Mouse (Mus musculus): ENCODE results near the gene Prickle1.

- no peak for TF ChIP-seq CTCF (conservative IDR thresholded peaks at IDR 0.05 in 1 of 2, IDR thresholded peaks at IDR 0.05 in 1 of 2; ENCODE audit: low read depth in 2 of 2, low read length in 2 of 2)
- no peak for TF ChIP-seq RCOR1 (conservative IDR thresholded peaks at IDR 0.05; ENCODE audit: low read depth, low read length)
- no peak for TF ChIP-seq POLR2A (IDR thresholded peaks at IDR 0.05; ENCODE audit: low read depth, low read length)
- no peak for TF ChIP-seq POLR2AphosphoS2 (IDR thresholded peaks at IDR 0.05; ENCODE audit: low read depth, low read length)
- TF ChIP-seq KAT2A (IDR thresholded peaks at IDR 0.05; ENCODE audit: insufficient replicate concordance, low read length): no peak
- TF ChIP-seq MYC (IDR thresholded peaks at IDR 0.05; ENCODE audit: low read depth, low read length): no peak
- no peak for TF ChIP-seq ZMIZ1 (IDR thresholded peaks at IDR 0.05; ENCODE audit: low read depth, low read length)
- TF ChIP-seq NRF1 (IDR thresholded peaks at IDR 0.05; ENCODE audit: low read depth, low read length): no peak
- TF ChIP-seq CHD1 (IDR thresholded peaks at IDR 0.05; ENCODE audit: low read depth, low read length): no peak
- no peak for TF ChIP-seq USF2 (conservative IDR thresholded peaks at IDR 0.05; ENCODE audit: low read depth, low read length)
- TF ChIP-seq MAFK (IDR thresholded peaks at IDR 0.05; ENCODE audit: insufficient replicate concordance, low read length): no peak
Observed at GRCm38 (mm10) chr15:93596285-93596684, 594 bp upstream of the Prickle1 start.
